Mouse (Mus musculus) G1E (cell line): ENCODE results near the gene Tmsb10.

Experiments
- CTCF ChIP-seq: IDR thresholded peaks from 2 replicates; pipeline ENCODE4 v1.5.1; 2012; ENCODE audit warnings: low read depth, low read length, inconsistent platforms, mixed read lengths
- GATA1 ChIP-seq: IDR thresholded peaks from 2 replicates; pipeline ENCODE4 v1.6.1; 2012; ENCODE audit warnings: borderline replicate concordance, low read length, inconsistent platforms, mixed read lengths

GRCm38 (mm10) chr6:72993688-72994082 lies 35.1 kb upstream of the Tmsb10 start:
- TF ChIP-seq CTCF (no peak), GATA1 (no peak)
